Mouse (Mus musculus): ENCODE results near the gene Fbxo44. TPM values are rescaled to one million over a fixed set of nuclear protein-coding genes. Genes with fewer than 3 reads are reported as not detected.
"Not testable (repeated sequence)": the region's sequence is repeated elsewhere in the genome, so short reads cannot be mapped to it uniquely, and the experiment has no call there.

Fbxo44 gene
- polyA plus RNA-seq, 1 experiment = 3.1 TPM

GRCm38 (mm10) chr4:148194400-148194799 is 34.1 kb upstream of the Fbxo44 start:
- no peaks in the 10 kb centered on the region for H3K36me3 ChIP-seq (ENCODE audit: control insufficient read depth, insufficient read depth)
- TF ChIP-seq E2F4 (IDR thresholded peaks at IDR 0.05; ENCODE audit: insufficient read depth) = no peak
- TF ChIP-seq CEBPB (IDR thresholded peaks at IDR 0.05; ENCODE audit: insufficient read depth, poor library complexity, severe bottlenecking) = no peak
- no peak for TF ChIP-seq MYOD1 (IDR thresholded peaks at IDR 0.05; ENCODE audit: control insufficient read depth in 1 of 3, insufficient read length in 2 of 3, low read depth in 2 of 3)
- TF ChIP-seq POLR2AphosphoS2 (IDR thresholded peaks at IDR 0.05; ENCODE audit: insufficient read length, low read depth) = no peak
- TF ChIP-seq REST (IDR thresholded peaks at IDR 0.05; ENCODE audit: insufficient read depth, insufficient read length) = no peak
- TF ChIP-seq MAX (IDR thresholded peaks at IDR 0.05; ENCODE audit: low read depth) = no peak
- TF ChIP-seq POLR2A (IDR thresholded peaks at IDR 0.05; ENCODE audit: insufficient read length, low read depth) = no peak
- no peak for TF ChIP-seq USF1 (IDR thresholded peaks at IDR 0.05; ENCODE audit: low read depth)
- no peak for TF ChIP-seq SRF (IDR thresholded peaks at IDR 0.05; ENCODE audit: control insufficient read depth, insufficient read length, low read depth)
- TF ChIP-seq TCF3 (IDR thresholded peaks at IDR 0.05; ENCODE audit: insufficient read length, low read depth) = no peak
- no peak for TF ChIP-seq MYOG (IDR thresholded peaks at IDR 0.05; ENCODE audit: control insufficient read depth in 1 of 3, insufficient read depth in 1 of 3, insufficient read length in 2 of 3, low read depth in 2 of 3)
- TF ChIP-seq TCF12 (IDR thresholded peaks at IDR 0.05; ENCODE audit: insufficient read depth, poor library complexity, severe bottlenecking) = no peak
- H3K27me3 ChIP-seq (ENCODE audit: control insufficient read depth, insufficient read depth, insufficient read length) = peaks cover 14% of the 10 kb centered on the region
- no peak overlapping the region for H3ac ChIP-seq (ENCODE audit: control insufficient read depth, insufficient read length)
- H3K79me2 ChIP-seq (ENCODE audit: control insufficient read depth, insufficient read depth) = no peaks in the 10 kb centered on the region
- H3K4me3 ChIP-seq = no peak overlapping the region
- H3K4me2 ChIP-seq (ENCODE audit: low read depth) = no peak overlapping the region

DNA sequence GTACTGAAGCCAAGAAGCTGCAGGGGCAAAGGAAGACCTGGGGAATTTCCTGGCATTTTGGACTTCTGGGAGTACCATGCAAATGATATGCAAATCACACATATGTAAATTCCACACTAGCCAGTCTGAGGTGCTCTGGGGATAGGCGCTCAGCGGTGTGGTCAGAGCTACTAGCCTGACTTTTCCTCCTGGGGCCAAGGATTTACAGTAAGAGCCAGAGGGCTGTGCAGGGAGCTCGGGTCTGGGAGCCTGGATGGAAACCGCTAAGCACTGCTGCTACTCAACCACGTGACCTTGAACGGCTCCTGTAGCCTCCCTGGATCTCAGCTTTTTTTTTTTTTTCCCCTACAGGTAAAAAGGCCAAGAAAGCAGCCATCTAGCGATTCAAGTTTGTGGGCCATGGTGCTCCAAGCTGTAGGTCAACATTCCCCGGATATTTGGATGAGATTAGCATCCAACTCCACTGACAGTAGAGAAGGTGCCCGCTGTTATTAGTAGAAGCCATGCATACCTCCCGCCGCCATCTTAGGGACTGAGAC is 32.5 kb upstream of the Fbxo44 start:
- no peak for TF ChIP-seq USF1 (IDR thresholded peaks at IDR 0.05; ENCODE audit: low read depth)
- no peak for TF ChIP-seq TCF12 (IDR thresholded peaks at IDR 0.05; ENCODE audit: insufficient read depth, poor library complexity, severe bottlenecking)
- no peak for TF ChIP-seq CEBPB (IDR thresholded peaks at IDR 0.05; ENCODE audit: insufficient read depth, poor library complexity, severe bottlenecking)
- no peak for TF ChIP-seq POLR2A (IDR thresholded peaks at IDR 0.05; ENCODE audit: insufficient read length, low read depth)
- H3K4me3 ChIP-seq = no peak overlapping the region
- no peak overlapping the region for H3ac ChIP-seq (ENCODE audit: control insufficient read depth, insufficient read length)
- no peaks in the 10 kb centered on the region for H3K36me3 ChIP-seq (ENCODE audit: control insufficient read depth, insufficient read depth)
- peaks cover 7% of the 10 kb centered on the region for H3K27me3 ChIP-seq (ENCODE audit: control insufficient read depth, insufficient read depth, insufficient read length)
- H3K4me2 ChIP-seq (ENCODE audit: low read depth) = no peak overlapping the region
- H3K79me2 ChIP-seq (ENCODE audit: control insufficient read depth, insufficient read depth) = no peaks in the 10 kb centered on the region

GRCm38 (mm10) chr4:148188767-148189166 is 28.5 kb upstream of the Fbxo44 start:
- peaks cover 12% of the 10 kb centered on the region for H3K27me3 ChIP-seq (ENCODE audit: control insufficient read depth, insufficient read depth, insufficient read length)
- H3ac ChIP-seq (ENCODE audit: control insufficient read depth, insufficient read length); H3K4me3 ChIP-seq; H3K36me3 ChIP-seq (ENCODE audit: control insufficient read depth, insufficient read depth); H3K79me2 ChIP-seq (ENCODE audit: control insufficient read depth, insufficient read depth); H3K4me2 ChIP-seq (ENCODE audit: low read depth): not testable (repeated sequence)

DNA sequence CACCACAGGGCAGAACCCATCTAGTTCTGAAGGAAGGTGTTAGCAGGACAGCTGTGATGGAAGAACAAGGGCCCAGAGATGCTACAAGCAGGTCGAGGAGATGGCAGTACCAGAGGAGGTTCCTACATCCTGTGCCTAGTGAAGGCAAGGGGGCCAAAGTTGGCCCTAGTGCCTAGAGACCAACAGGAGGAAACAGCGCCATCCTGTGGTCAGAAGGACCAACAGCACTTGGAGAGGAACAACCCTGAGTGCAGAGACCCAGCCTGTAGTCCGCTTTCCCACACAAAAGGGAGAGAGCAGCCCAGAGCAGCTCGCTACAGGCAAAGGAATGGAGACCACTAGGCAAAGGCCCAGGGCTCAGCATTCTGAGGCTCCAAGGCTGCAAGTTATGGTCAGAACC is 25.5 kb upstream of the Fbxo44 start:
- TF ChIP-seq MAX (IDR thresholded peaks at IDR 0.05; ENCODE audit: low read depth) (no peak), CEBPB (IDR thresholded peaks at IDR 0.05; ENCODE audit: insufficient read depth, poor library complexity, severe bottlenecking) (no peak), REST (IDR thresholded peaks at IDR 0.05; ENCODE audit: insufficient read depth, insufficient read length) (no peak), POLR2A (IDR thresholded peaks at IDR 0.05; ENCODE audit: insufficient read length, low read depth) (no peak), USF1 (IDR thresholded peaks at IDR 0.05; ENCODE audit: low read depth) (no peak), SRF (IDR thresholded peaks at IDR 0.05; ENCODE audit: control insufficient read depth, insufficient read length, low read depth) (no peak), E2F4 (IDR thresholded peaks at IDR 0.05; ENCODE audit: insufficient read depth) (no peak), TCF12 (IDR thresholded peaks at IDR 0.05; ENCODE audit: insufficient read depth, poor library complexity, severe bottlenecking) (no peak), MYOG (IDR thresholded peaks at IDR 0.05; ENCODE audit: control insufficient read depth in 1 of 3, insufficient read depth in 1 of 3, insufficient read length in 2 of 3, low read depth in 2 of 3) (no peak), POLR2AphosphoS2 (IDR thresholded peaks at IDR 0.05; ENCODE audit: insufficient read length, low read depth) (no peak), MYOD1 (IDR thresholded peaks at IDR 0.05; ENCODE audit: control insufficient read depth in 1 of 3, insufficient read length in 2 of 3, low read depth in 2 of 3) (no peak)
- Histone ChIP-seq H3K4me3 (no peak overlapping the region), H3K36me3 (ENCODE audit: control insufficient read depth, insufficient read depth) (no peaks in the 10 kb centered on the region), H3K4me2 (ENCODE audit: low read depth) (no peak overlapping the region), H3ac (ENCODE audit: control insufficient read depth, insufficient read length) (no peak overlapping the region), H3K79me2 (ENCODE audit: control insufficient read depth, insufficient read depth) (no peaks in the 10 kb centered on the region), H3K27me3 (ENCODE audit: control insufficient read depth, insufficient read depth, insufficient read length) (peaks cover 12% of the 10 kb centered on the region)

DNA sequence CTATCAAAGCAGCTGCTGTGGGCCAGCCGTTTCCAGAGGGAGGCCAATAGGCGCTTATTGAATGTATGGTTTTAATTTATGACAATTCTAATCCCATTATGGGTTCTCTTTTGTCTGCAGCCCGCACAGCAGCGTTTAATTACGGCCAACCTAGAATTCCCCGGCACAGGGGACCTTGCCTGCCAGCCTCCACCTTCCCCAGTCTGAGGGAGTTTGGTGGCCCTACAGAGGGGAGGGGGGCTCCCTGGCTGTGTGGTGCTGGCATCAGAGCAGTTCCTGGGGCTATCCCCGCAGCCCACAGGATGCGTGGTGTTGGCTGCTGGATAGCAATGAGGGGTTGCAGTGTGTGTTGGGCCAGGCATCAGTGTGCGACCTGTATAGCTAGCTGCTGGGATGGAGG is 24.3 kb upstream of the Fbxo44 start:
- Histone ChIP-seq H3K36me3 (ENCODE audit: control insufficient read depth, insufficient read depth) (no peaks in the 10 kb centered on the region), H3K27me3 (ENCODE audit: control insufficient read depth, insufficient read depth, insufficient read length) (peaks cover 12% of the 10 kb centered on the region), H3K79me2 (ENCODE audit: control insufficient read depth, insufficient read depth) (no peaks in the 10 kb centered on the region), H3K4me2 (ENCODE audit: low read depth) (no peak overlapping the region), H3ac (ENCODE audit: control insufficient read depth, insufficient read length) (no peak overlapping the region), H3K4me3 (no peak overlapping the region)
- TF ChIP-seq TCF3 (IDR thresholded peaks at IDR 0.05; ENCODE audit: insufficient read length, low read depth) (no peak), MYOG (IDR thresholded peaks at IDR 0.05; ENCODE audit: control insufficient read depth in 1 of 3, insufficient read depth in 1 of 3, insufficient read length in 2 of 3, low read depth in 2 of 3) (no peak), TCF12 (IDR thresholded peaks at IDR 0.05; ENCODE audit: insufficient read depth, poor library complexity, severe bottlenecking) (no peak), POLR2A (IDR thresholded peaks at IDR 0.05; ENCODE audit: insufficient read length, low read depth) (no peak), MAX (IDR thresholded peaks at IDR 0.05; ENCODE audit: low read depth) (no peak)

All from myocyte (in vitro differentiated cells).